Mouse (Mus musculus): ENCODE data around the gene Grtp1.
A peak's percentile ranks its signal among the peaks of the same experiment; 100 is the strongest.

The Grtp1 gene

DNA sequence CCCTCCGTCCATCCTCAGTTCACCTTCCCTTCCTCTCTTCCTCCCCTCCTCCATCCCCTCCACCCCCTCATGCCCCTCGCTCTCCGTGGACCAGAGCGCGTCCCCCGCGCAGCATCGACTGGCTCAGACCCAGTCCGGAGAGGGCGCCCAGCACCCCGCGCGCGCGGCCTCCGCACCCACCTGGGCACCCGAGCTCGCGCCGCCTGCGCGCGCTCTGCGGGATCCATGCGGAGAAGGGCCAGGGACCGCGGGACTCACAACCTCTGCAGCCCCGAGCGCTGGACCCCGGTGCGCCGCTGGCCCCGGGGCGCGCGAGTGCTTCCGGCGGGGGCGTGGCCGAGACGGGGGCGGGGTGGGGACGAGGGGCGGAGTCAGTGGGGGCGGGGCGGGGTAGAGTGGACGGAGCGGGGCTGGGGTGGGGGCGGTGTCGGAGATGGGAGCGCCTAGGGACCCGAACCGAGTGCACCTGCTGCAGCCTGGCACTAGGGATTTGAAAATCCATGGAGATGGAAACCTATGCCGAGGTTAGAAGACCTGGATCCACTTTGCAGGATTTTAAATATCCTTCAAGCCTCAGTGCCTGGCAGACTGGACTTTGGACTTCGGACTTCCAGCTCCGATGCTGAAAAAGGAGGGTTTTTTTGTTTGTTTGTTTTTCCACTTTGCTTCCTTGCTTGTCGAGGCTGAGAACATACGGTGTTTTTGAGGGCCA lies at the start of gene Grtp1:
Gene Grtp1, minus strand, starts transcription at position 320 of the 712 bp plus-strand sequence.
- no peak for DNase-seq (ENCODE audit: low spot score)

DNA sequence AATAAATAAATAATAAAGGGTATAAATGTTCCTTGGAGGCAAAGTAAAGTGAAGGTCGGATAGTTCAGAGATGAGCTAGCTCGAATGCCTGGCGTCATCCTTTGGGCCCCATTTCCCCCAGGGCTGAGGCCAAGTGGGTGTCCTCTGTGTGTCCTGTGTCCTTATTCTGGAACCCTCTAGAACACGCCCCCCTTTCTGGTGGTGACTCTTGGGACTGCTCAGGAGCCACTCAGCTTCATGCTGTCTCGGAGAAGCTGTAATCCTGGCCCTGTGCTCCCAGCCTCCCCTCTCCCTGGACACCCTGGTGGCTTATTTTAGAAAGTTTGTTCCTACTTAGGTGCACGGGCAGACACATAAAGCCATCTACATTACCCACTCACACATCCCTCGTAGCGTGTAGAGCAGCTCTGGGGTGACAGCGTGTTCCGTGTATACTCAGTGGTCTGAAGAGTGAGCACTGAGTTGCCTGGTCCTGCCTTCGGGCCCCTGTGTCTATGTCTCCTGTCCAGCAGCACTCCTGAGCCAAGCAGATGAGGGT lies 44.0 kb upstream of the Grtp1 start:
- DNase-seq (ENCODE audit: low spot score): no peak

DNA sequence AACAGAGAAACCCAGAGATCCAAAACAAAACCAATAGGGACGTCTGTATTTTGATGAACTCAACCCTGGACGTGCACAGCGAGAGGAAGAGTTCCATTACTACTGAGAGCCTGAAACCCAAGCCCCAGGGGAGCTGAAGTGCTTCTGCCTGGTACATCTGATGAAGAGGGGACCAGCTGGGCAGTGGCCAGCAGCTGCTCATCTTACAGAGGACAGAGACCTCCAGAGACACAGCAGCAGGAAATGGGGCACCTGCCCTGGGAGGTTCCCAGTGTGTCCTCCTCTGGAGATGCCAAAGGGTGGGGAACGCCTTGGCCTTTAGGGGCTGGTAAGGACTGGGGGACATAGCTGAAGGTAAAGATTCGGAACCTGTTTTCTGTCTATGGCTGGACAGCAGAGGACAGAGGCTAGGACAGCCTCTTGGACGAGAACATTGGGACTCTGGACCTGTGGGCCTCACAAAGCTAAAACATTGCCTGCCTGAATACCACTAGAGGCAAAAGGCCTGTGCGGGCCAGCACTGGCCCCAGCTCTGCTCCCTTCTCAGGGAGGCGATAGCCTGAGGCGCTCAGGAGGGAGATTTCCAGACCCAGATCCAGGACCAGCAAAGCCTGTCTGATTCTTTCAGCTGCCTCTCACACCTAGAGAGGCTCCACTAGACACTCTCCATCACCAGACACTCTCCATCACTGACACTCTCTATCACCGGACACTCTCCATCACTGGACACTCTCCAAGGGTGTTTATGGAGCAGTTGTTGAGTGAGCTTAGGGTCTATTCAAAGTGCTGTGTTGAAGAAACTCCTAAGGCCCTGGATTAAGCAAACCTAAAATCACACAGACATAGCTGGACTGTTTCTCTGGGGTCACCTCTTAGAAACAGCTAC lies 42.8 kb upstream of the Grtp1 start:
- DNase-seq (ENCODE audit: low spot score): no peak

DNA sequence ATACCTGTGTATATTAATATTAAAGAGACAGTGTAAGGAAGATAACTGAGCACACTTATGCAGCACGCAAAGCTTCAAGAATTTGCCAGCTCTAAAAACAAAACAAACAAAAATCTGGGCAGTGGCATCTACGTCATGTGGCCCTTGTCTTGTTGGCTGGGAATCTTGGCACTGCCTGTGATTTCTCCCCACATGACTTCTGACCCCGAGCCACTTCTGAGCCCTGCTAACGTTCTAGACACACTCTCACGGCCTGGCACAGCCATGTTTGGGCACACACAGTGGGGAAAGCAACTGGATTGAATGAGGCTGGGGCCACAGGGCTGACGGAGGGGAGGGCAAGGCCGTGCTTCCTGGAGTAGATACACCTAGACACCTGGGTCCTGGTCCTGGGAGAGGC lies 40.3 kb upstream of the Grtp1 start:
- no peak for DNase-seq (ENCODE audit: low spot score)

DNA sequence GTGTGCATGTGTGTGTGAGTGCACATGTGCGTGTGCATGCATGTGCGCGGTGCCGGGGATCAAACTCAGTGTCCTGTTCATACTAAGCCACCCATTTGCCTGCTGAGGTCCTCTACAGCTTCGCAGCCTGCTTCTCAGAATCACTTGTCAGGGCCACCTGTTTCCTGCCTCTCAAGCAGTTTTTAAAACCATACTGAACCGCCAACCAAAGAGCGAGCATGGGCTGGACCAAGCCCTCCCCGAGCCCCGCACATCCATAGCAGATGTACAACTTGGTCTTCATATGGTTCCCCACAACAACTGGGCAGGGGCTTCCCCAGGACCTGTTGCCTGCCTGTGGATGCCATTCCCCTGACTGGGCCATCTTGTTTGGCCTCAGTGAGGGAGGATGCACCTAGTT lies 39.6 kb upstream of the Grtp1 start:
- DNase-seq (ENCODE audit: low spot score): no peak

DNA sequence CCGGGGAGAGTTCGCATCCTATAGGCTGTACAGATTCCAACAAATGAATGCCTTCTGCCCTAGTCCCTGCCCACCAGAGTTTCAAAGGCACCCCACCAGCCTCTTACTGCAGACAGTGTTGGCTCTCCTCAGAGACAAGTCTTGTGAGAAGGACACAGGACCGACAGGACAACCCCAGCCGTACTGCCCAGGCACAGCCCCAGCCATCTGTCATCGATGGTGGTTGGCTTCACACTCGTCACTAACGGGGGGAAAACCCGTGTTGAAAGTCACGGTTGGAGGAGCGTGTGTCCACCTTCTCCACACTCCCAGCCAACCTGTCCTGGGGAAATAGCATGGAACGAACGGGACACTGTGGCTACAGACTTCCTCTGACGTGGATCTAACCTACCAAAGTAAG lies 34.4 kb upstream of the Grtp1 start:
- no peak for DNase-seq (ENCODE audit: low spot score)

DNA sequence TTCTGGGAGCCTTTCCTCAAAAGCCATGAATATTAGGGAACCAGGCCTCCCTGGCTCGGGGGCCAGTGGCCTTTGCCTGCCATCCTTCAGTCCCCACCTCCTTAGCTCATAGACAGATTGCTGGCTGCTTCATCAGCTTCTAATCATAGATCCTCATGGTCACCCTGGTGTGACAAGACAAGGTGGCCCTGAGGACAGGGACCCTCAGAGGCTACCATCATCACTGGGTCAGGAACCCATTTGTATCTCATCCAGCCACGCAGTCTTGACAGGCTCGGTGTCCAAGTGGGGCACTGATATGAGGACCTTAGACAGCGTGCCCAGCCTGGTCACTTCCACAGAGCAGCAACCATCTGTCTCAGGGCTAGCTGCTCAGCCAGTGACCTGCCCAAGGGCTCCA lies 30.1 kb upstream of the Grtp1 start:
- no peak for DNase-seq (ENCODE audit: low spot score)

DNA sequence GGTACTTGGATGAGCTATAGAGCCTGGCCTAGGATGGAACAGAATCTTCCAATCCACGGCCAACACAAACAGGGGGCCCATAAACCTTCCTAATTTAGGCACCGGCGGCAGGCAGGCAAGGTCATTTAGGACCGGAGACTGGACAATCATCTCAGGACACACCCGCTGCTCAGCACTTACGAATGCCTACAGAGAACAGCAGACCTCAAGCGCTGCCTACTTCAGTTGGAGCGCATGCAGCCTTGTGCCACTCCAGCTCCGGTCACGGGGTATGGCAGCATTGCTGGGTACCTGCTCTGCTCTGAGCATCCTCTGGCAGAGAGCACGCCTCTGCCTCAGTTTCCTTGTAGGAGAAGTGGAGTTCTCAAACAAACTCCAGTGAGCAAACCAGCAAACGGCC lies 29.4 kb upstream of the Grtp1 start:
- DNase-seq (ENCODE audit: low spot score): no peak

DNA sequence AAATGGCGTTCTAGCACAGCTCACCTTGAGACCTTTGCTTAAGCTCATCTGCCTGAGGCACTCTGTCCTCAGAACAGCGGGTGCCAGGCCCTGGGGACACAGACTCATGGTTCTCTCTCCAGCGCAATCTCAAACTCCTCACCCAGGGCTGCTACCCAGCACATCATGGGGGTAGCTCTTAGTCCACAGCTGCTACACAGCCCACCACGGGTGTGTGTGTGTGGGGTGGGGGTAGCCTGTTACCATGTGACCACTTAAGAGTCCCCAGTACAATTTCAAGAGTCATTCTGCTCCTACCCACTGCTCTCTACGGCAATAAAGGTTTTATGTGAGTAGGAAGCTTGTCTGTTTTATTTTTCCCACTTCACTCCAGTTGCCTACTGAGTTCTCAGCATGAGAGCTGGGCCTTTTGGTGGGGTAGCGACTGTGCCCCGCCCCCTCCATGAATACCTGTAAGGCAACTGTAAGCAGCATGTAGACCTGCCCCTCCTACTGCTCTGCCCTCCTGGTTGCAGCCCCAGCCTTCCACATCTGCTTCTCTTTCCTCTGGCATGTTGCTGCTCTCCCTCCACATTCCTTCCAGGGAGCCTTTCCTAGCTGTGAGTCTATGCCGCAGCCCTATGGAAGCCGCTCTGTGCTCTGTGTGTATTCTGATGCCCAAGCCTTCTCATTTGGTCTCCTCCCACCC lies 28.6 kb upstream of the Grtp1 start:
- DNase-seq (ENCODE audit: low spot score): no peak

DNA sequence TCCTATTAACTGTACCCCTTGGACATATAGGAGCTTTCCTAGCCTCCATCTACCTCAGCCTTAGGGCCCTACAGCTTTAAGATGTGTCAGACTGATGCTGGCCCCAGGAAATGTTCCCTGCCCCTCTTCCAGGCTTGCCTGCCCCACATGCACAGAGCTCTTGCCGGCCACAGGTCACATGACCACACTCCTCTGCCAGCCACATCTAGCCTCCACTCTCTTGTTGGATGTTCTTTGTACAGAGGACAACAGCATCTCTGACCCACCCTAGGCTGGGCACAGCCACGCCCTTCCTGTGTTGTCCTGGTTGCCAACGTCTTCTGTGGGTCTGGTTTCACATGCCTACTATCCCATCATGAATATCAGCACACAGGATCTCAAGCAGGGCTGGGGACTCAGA lies 26.8 kb upstream of the Grtp1 start:
- no peak for DNase-seq (ENCODE audit: low spot score)

DNA sequence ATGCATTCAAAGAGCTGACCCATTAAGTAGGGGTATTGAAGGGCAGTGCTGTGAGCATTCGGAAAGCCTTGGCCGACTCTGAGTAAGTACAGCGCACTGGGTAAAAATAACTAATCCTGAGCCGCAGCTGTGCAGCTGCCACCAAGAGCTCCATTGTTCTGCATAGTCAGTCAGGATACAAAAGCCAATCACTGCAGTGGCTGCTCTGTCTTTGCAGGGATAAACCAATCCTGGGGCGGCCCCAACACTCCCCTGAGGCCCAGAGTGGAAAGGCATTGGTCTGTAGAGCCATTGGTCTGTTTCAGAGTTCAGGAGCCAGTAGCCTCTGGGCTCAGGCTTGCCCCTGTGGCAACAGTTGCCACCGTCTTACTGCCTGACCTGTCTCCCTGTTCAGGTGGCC lies 25.9 kb upstream of the Grtp1 start:
- peak; percentile 58 for DNase-seq (ENCODE audit: low spot score)

DNA sequence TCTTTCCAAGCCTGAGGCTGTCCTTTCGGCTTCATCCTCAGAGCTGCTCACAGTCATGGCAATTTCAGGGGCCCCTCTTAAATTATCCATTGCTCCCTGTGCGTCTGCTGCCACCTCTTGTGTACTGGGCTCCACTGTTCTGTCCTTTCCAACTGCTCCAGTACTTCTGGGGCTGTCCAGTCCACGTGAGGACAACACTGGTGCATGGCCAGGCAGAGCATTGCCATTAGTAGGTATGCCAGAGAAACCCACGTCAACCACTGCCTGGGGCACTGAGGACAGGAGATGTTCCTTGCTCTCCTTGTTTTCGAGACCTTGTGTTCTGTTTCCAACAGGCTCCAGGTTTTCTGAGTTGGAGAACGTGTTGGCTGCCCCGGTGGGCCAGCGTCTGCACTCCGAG lies 24.0 kb upstream of the Grtp1 start:
- DNase-seq (ENCODE audit: low spot score): no peak

DNA sequence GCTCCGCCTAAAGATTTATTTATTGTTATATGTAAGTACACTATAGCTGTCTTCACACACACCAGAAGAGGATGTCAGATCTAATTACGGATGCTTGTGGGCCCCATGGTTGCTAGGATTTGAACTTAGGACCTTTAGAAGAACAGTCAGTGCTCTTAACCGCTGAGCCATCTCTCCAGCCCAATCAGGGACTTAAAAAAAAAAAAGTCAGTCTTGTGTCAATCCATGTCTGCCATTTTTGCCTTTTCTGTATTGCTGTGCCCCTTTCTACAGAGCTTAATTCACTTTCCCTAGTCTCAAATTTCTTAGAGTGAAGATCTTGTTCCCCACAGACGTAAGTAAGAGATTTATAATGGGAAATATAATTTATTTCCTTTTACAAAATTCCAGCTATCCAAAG lies 18.0 kb upstream of the Grtp1 start:
- no peak for DNase-seq (ENCODE audit: low spot score)

DNA sequence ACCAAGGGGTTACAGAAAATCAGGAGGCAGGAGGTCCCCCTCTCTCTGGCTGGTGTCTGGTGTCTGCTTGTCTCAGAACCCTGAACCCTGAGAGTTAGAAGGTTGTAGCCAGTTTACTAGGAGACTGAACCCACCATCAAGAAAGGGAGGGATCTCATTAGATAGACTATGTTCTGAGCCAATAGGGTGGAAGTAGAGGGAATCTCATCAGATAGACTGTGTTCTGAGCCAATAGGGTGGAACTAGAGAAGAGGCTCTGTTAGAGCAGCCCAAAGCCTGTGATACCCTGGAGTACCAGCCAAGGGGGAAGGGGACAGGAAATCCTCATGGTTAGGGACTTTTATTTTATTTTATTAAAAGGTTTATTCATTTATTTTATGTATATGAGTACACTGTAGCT lies 17.6 kb upstream of the Grtp1 start:
- DNase-seq (ENCODE audit: low spot score): no peak

DNA sequence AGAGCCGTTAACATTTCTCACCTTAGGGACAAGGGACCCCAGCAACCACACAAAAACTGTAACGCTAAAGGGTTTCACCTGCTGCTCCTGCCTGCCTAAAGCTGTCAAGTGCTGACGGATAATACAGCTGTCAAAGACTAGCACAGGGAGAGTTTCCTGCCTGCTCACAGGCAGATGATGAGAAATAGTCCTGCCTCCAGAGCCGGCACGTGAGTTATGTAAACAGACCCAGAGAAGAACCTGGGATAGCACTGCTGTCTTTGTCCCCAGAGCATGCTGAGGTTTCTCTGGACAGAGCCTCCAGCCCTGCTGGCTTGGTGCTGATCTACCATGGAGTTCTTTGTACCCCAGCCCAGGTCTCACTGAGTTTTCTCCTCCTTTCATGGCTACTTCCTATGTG lies 16.7 kb upstream of the Grtp1 start:
- no peak for DNase-seq (ENCODE audit: low spot score)

DNA sequence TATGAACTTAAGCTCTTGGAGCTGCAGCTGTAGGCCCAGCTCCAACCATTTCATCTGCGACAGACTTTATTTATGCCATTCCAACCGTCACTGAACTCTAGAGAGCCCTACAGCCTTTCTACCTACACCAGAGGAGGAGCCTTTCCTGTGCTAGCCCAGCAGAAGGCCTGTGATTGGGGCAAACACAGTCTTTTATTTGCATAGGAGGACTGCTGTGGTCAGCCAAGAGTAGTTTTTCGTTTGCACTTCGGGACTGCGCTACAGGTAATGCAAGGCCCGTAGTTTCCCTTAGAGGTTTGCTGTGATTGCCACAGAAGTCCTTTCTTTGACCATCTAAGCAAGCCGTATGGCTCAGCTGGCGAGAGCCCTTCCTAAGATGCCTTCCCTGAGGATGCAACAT lies 16.0 kb upstream of the Grtp1 start:
- DNase-seq (ENCODE audit: low spot score): no peak

DNA sequence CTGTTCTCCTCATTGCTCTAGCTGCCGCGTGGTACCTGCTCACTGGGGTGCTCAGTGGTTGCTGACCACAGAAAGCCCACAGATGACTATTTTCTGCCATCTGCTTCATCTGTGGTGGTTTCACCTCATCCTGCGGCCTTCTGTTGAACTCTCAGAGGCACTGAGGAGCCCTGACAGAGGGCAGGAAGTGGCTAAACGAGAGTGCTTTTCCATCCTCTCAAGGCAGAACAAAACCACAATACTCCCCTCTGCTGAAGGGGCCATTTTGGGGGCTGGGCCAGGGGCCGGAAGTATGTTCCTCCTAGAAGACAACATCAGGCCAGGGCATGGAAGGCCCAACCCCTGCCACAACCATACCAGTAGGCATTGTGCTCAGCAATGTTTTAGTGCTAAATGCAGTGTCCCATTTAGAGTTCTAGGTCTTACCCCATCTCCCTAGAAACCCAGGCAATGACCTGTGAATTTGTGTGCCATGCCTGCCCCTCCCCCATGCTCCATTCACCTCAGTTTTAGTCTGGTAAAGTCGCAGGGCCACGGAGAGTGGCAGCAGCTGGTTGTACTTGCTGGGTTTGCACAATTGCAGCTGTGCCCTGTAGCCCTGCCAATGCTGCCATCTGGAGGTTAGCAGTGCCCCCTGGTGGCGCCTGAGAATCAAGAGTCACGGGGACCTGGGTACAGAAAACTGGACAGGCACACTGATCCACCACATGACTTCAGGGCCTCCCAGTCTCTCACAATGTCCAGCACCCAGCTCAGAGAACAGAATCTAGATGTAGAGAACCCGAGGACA lies 13.3 kb upstream of the Grtp1 start:
- DNase-seq (ENCODE audit: low spot score): peak; percentile 91

DNA sequence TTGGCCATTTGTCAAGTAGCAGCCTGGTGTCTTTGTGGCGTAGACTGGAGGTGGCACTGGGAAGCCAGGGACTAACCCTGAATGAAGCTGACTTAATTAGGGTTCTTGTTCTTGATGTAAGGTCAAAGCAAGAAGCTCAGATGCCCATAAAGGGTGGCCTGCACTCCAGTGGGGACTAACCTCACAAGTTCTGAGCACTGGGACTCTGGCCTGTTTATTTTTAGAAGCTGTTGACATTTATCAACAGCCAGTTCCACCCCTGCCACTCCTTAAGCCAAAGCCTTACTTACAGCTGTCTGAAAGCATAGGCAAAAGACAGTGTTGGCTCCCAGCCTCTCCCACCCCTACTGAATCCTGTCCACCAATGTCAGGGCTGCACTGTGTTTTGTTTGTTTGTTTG lies 9.3 kb upstream of the Grtp1 start:
- no peak for DNase-seq (ENCODE audit: low spot score)

DNA sequence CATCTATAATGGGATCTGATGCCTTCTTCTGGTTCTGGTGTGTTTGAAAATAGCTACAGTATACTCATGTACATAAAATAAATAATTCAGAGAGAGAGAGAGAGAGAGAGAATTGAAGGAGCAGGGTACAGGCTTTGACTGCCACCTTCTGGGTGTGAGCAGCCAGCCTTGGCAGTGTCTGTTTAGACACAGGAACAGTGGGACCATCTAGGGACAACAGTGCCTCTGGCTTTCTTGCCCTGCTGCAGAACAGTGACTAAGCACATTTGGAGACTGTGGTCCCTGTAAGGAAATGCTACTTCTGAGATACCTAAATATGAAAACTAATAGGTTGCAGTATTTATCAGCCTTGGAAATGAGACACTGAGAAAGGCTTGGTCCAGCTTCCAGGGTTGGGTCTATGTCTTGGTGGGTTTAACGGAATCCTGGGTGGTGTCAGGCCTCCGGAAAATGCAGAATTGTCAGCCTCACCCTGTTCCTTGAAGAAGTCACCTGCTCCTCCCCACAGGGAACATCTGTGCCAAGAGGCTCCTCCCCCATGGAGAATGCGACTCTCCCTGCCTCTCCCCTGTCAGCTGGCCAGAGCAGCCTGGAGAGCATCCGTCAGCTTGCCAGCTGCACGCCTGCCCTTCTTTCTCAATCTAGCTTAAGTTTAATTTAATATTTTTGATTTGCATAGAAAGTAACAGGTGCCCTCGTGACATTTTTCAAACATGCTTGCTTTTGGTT lies 8.4 kb upstream of the Grtp1 start:
- no peak for DNase-seq (ENCODE audit: low spot score)

DNA sequence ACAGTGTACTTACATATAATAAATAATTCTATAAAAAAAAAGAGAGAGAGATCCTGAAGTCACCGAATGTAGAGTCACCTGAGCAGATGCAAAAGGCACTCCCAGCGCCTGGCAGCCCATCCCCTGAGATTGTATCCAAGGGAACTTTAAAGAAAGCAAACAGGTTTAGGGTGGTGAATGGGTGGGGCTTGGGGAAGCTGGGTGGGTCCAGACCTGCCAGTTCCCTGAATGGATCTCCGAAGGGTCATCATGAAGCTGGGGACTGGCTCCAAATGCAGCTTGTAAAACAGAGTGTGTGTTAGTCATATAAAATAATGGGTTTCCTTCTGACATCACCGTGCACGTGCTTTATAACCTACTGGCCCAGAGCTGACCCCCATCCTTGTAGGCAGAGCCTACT lies 5.9 kb upstream of the Grtp1 start:
- no peak for DNase-seq (ENCODE audit: low spot score)

DNA sequence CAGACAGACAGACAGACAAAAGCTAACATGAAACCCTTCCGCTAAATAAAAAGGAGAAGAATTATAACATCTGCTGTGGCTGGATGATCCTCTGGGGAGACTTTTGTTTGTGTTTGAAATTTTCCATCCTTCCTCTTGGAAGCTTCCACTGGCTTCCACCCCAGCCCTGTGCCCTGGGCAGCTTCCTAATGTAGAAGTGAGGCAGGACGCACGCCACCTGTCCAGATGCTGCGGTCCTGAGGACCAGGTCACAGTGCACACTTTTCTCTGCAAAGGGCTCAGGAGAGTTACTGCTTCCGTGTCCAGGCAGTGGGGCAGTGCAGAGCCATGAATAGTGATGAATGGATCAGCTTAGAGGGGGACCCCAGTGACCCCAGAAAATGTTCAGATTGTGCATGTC lies 4.9 kb upstream of the Grtp1 start:
- no peak for DNase-seq (ENCODE audit: low spot score)
